Mouse (Mus musculus) CD8-positive naive resting alpha-beta T cell, adult 57 days (primary cell): ENCODE results near the gene Akap14. TPM values are rescaled to one million over a fixed set of nuclear protein-coding genes. Genes with fewer than 3 reads are reported as not detected.

Source experiments
- total RNA-seq: library from RNA; stranded (reverse); gene quantifications from one replicate; pipeline ENCODE4 v1.2.4, GENCODE M21; 2023

The Akap14 gene
- not detected for total RNA-seq

DNA sequence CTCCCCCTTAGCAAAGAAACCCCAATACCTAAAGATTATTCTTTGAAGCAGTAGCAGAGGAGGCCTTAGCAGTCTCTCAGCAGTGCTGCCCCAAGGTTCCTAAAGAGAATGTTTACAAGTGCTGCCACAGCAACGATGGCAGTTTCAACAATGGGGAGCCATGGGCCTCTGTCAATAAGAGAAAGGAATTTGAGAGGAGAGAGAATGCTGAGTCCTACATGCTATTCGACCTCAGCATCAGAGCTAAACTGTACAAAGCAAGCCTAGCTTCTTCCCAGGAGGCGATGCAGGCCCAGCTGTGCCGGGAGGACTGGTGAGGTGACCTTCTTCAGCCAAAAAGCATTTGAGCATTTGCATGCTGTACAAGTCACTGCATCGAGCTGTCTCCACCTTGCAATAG, at the start of gene Akap14:
TSS of gene Akap14 (minus strand) at position 101 of the 400 bp plus-strand sequence.

DNA sequence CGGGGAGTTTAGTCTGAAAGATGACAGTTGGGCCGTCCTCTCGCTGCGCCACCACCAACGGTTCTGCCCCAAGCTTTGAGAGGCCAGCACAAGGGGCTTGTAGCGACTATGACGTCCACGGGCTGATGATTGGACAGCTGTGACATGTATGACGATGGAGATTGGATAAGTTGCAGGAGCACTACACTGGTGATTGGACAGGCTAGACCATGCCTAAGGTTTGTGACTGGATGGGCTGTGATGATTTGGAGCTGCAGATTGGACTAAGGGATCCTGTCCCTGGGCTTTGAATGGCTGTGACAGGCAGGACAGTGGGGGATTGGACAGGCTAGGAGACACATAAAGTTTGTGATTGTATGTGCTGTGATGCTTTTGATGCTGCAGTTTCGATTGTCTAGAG, 42.3 kb upstream of the Akap14 start, which contains the start of gene Gm9:
TSS of gene Gm9 (minus strand) at position 101 of the 400 bp plus-strand sequence.

DNA sequence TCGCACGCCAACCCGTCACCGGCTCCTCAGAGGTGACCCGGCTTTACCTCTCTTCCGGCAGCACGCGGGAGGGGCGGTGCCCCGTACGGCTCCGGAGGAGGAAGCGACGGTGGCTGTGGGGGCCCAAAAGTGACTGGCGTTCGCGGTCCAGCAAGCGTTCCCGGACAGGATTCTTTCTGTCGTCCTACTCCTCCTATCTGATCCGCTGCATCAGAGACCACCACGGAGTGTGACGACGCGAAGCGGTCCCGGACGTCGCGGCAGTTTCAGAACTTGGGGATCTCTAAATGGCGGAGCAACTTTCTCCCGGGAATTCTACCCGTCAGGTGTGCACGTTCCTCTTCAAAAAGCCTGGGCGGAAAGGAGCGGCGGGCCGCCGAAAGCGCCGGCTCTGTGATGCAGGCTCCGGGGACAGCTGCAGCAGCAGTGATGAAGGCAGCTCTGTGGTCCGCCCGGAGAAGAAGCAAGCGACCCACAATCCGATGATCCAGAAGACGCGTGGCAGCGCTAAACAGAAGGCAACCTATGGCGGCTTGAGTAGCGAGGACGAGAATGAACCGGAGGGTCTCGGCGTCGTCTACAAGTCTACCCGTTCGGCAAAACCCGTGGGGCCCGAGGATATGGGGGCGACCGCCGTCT, 22.6 kb upstream of the Akap14 start, which contains the start of the genes Ndufa1 and Rnf113a1:
TSS of gene Ndufa1 (minus strand) at position 59 of the 639 bp plus-strand sequence.
TSS of gene Rnf113a1 (plus strand) at position 141 of the 639 bp plus-strand sequence.

DNA sequence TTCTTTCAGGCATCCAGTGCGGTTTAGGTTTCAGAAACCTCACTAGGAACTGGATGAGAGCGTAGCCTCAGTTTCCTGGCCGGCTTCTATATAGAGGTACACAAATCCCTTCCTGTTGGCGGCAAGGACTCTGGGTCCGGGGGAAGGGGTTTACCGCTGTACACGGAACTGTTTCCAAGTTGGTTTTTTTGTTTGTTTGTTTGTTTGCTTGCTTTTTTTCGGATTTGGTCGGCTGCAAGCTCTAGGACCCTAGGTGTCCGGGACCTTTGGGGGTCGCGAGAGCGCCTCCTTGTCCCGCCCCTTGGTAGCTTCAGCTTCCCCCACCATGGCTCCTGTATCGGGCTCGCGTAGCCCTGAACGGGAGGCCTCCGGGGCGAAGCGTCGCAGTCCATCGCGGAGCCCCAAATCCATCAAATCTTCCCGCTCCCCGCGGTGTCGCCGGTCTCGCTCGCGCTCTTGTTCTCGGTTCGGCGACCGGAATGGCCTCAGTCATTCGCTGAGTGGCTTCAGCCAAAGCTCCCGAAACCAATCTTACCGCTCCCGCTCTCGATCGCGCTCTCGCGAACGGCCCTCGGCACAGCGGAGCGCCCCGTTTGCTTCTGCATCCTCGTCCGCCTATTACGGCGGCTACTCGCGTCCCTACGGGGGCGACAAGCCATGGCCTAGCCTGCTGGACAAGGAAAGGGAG, 41.8 kb downstream of the Akap14 start, which contains the start of gene Nkap:
TSS of gene Nkap (plus strand) at position 125 of the 688 bp plus-strand sequence.

DNA sequence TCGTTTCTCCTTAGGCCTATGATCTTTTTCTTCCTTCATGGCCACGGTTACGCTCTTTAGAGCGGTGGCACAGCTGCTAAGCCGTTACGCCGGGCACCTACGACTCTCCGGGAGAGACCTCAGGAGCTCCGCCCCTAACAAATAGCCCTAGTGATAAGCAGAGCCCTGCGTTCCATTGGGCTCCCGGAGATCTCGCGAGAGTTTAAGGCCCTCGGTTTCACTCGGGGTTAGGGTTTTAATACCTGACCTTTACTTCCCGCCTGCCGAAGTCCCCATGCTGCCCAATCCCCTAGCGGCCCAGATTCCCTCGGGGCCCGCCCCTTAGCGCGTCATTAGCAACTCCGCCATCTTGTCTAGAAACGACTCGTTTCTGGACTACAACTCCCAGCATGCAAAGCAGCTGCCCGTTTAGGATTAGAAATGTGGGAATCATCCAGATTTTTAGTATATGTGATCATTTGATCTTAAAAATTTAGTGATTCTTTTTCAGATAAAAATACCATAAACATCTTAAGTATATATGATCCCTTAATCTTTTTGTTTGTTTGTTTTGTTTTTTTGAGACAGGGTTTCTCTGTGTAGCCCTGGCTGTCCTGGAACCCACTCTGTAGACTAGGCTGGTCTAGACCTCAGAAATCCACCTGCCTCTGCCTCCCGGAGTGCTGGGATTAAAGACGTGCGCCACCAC, 58.3 kb downstream of the Akap14 start, which contains the start of gene Upf3b:
TSS of gene Upf3b (minus strand) at position 130 of the 688 bp plus-strand sequence.

Other genes with a start within 250 kb of the Akap14 start
- gene Sept6, start 177.0 kb downstream of the Akap14 start, total RNA-seq = 164 TPM
- not detected for gene Sowahd, start 120.0 kb downstream of the Akap14 start, total RNA-seq
- gene Rpl39, start 83.4 kb downstream of the Akap14 start, total RNA-seq = 1,709 TPM
- 27.5 TPM for gene Upf3b, start 58.5 kb downstream of the Akap14 start, total RNA-seq
- gene Nkap, start 42.0 kb downstream of the Akap14 start, total RNA-seq = 21.0 TPM
- 85.7 TPM for gene Ndufa1, start 22.3 kb upstream of the Akap14 start, total RNA-seq
- 3.7 TPM for gene Rnf113a1, start 22.4 kb upstream of the Akap14 start, total RNA-seq
- not detected for gene Gm9, start 42.2 kb upstream of the Akap14 start, total RNA-seq
- not detected for gene Rhox1, start 53.4 kb upstream of the Akap14 start, total RNA-seq
- gene Rhox2a, start 76.1 kb upstream of the Akap14 start, total RNA-seq = not detected
- not detected for gene Rhox3a, start 81.1 kb upstream of the Akap14 start, total RNA-seq
- gene Rhox4a, start 96.5 kb upstream of the Akap14 start, total RNA-seq = not detected
- gene Rhox3a2, start 211.2 kb upstream of the Akap14 start, total RNA-seq = not detected
- not detected for gene Rhox4a2, start 222.0 kb upstream of the Akap14 start, total RNA-seq
- not detected for gene Rhox2b, start 243.2 kb upstream of the Akap14 start, total RNA-seq